Mouse (Mus musculus) adrenal gland, postnatal 14 days (tissue): ENCODE data around the gene Atxn7l1. TPM values are rescaled to one million over a fixed set of nuclear protein-coding genes. Genes with fewer than 3 reads are reported as not detected.

Source experiments
- DNase-seq: peaks from one replicate; pipeline ENCODE4 v3.0.0; 2021; ENCODE audit warnings: mixed read lengths
- total RNA-seq: library from RNA; stranded (reverse); gene quantifications from 2 replicates; pipeline ENCODE4 v1.2.3, GENCODE M21; 2021

Atxn7l1 gene
- total RNA-seq, 1 experiment from 2014 or later = 26.0 TPM

DNA sequence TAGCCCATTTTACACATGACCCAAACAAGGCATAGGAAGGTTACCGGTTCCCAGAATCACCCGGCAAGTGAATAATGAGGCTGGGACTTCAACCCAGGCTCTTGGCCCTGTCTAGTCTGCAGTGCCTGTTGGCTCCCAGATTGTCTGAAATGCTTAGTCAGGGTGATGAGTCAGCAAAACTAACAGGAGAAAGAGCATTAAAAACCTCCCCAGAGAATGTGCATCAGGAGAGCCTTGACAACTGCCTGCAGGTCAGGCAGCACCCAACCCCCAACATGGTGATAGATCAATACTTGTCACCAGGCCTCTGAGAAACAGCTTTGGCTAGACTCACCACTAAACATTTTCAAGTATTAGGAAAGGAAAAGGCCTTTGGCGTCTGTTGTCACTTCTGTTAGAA, 222.1 kb downstream of the Atxn7l1 start:
- DNase-seq = peak; percentile 42

DNA sequence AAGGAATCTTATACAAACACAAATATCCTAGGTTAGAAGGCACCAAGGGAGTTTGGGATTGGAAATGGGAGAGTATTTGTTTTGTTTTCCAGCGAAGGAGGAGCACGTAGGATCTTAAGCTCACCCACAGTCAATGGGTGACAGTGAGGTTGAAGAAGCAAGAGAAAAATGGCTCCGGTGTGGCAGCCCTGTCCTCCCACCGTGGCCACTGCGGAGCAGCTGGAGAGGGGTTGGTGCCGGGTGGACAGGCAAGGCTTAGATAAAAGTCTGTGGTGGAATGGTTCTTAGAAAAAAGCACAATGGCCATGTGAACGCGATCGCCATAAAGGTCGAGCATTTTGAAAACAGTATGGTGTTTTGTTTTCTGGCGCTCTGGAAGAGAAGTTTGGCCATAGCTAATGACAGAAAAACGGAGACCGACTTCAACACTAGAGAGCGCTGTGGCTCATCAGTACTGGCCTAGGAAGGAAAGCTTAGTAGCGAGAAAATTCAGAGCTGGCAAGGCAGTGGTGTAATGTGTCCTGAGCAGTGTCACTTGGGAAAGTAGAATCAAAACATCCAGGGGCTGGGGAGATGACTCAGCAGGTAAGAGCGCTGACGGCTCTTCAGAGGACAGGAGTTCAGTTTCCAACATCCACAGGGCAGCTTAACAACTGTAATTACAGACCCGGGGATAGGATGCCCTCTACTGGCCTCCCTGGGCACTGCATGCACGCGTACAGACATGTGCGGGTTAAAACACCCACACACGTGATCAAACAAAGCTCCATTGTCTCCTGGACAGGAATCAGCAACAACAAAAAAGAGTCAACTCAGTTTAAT, 232.3 kb downstream of the Atxn7l1 start:
- peak; percentile 85 for DNase-seq

DNA sequence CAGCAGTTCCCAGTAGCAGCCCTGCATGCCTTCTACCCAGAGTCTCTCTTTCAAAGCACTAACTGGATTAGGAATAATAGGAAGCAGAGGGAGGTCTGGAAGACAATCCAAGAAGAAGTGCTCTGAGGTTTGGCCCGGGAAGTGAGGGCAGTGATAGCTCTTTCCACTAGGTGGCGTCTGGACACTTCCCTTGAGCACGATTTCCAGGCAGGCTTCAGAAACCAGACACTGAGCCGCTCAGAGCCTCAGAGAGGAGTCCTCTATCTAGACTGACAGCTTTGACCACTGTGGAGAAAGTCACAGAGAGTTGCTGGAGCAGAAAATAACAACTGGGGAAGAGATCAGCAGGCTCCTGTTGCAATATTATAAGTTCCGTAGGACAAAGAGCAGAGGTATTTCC, 241.3 kb downstream of the Atxn7l1 start:
- peak; percentile 78 for DNase-seq

DNA sequence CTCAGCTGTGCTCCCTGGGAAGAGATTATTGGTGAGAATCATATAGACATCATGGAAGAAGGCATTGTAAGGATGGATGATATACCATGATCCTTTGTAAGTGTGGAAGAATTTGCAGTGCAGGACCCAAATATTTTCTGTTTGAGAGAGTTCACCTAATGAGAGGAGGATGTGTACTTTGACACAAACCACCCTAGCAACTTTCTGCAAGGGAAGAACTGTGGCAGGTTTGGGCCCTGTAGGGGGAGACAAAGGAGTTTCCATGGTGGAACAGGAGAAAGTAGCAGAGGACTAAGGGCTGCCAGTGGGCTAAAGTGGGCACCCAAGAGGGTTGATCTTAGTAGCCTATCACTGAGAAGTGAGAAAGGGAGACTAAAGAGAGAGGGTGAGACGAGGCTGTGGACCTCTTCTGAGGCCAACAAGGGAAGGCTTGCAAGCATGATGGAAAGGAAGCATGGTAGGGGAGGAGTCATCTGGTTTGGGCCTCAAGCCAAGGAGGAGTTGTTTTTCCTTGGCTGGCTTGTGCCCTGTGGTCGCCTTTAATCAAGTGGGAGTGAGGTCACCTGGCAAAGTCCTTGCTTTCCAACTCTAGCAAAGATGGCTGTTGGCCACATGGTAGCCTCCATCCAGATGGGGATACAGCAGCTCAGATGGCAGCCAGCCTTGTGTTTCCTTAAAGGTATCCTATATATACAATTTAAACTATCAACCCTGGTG, 243.5 kb downstream of the Atxn7l1 start:
- peak; percentile 30 for DNase-seq

DNA sequence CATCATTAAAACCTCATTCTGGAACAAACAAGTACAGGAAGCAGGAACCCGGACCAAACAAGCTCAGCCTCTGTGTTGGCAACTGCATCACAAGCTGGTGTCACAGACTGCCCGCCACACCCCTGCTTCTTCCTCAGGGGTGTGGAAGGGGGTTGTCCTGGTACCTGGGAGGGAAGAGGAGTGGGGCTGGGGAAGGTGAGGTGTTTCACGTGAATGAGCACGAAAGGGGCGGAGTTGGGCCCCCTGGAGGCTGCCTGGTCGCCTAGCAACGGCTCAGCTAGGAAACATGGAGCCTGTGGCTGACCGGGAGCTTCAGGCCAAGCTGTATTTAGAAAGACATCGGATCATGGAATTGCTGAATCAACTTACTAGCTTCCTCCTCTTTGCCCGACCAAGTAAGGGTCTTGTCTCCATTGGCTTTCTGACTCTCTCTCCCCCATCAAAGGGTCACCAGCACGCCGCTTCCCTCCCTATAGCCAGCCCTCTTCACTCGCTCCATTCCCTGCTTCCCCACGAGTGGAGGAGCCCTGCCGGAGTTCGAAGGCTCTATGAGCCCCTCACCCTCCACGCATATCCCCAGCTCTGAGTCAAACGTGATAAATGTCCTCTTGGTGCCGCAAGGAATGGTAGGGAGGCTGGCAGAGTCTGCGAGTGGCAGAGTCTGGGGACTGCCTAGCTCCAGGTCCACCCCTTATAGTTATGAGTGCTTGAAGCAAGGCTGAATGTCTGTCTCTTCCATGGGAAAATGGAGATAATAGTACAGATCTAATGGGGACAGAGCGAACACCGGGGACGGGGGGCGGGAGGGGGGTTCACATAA, 247.5 kb downstream of the Atxn7l1 start, which contains the start of gene Efcab10:
TSS of gene Efcab10 (plus strand) at position 51 of the 820 bp plus-strand sequence.
- DNase-seq = peak; percentile 38

DNA sequence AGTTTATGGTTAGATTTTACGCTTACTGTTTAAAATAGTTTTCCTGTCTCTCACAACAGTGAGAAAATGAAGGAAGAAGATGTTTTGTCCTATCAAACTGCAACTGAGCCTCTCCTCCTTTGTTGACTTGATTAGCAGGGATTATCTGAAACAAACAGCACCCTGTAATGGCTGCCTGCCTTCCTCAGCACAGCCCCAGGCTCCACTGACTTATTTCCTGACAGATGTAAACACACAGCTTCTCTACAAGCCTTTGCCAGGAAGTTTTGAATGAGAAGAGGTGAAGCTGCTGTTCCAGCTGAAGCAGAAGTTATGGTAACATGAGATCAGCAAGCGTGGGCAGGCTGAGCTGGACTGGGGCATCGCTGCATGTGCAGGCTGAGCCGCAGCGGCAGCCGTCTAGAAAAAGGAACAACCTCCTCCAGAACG, 255.8 kb downstream of the Atxn7l1 start:
- no peak for DNase-seq

DNA sequence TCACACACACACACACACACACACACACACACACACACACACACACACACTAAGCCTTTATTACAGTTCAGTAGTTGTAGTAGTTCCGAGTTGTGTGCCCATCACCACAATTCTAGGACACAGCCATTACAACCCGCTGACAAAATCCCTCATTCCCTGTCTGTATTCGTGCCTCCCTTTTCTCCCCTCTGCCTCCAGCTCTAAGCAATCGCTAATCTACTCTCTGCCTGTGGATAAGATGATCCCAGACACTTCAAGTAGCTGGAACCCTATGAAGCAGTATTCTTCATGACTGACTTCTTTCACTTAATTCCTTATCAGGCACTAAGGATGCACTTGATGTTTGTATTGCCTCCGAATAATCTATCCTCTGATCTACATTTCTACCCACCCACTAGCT, 257.5 kb downstream of the Atxn7l1 start:
- DNase-seq = no peak

DNA sequence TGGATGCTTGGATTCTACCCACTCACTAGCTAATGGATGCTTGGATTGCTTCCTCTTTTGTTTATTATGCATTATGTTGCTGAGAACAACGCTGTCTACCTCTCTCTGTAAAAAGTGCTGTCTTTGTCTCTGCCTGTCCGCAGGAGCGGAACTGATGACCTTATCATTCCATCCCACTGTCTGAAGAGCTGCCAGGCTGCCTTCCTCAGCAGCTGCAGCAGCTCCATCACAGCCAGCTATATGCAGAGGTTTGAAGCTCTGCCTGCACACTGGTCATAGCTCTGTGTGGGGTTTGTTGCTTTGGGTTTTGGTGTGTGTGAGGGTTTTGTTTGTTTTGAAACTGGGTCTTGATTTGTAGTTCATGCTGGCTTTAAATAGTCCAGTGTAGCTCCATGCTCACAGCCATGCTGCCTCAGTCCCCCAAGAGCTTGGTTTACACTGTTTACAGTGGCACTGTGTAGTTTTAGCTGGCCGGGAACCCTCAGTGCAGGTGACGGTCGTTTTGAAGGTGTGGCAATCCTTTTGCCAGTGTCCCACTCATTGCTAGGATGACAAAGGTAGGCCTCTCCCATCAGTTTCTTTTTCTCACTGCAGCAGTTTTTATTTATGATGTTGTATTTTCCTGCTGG, 258.0 kb downstream of the Atxn7l1 start:
- no peak for DNase-seq

DNA sequence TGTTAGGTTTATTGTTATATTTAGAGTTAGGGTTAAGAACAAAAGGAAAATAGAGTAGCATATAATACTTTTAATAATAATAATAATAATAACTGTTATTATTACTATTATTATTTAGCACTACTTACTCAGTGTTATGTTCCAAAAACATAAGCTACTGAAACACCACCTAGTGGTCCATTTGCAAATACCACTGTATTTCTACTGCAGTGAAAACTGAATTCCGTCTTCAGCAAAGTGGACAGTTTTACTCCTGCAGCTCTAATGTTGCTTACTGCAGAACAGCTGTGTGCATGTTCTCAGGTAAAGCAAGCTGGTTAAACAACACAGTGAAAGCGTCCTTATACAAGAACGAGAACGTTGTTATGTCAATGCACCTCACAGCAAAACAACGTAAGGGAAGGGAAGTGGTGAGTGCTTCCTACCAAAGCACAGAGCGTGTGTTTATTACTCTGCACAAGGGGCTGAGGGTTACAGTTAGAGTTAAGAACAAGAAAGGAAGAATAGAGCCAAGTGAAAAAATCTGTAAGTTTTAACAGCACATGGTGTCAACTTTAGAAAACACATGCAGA, 264.2 kb downstream of the Atxn7l1 start:
- no peak for DNase-seq

Other genes with a start within 250 kb of the Atxn7l1 start
- 98.7 and 108 TPM in 2 replicates for gene Sypl, start 193.8 kb upstream of the Atxn7l1 start, total RNA-seq
- not detected in 2 replicates for gene Cdhr3, start 54.8 kb upstream of the Atxn7l1 start, total RNA-seq
- not detected in 2 replicates for gene Efcab10, start 247.2 kb downstream of the Atxn7l1 start, total RNA-seq